Mouse (Mus musculus) cerebellum, adult 11-12 months (tissue): Measurements from ENCODE around the gene Fxyd4.

ENCODE experiments used
- DNase-seq: peaks from one replicate; pipeline ENCODE4 v3.0.0; 2022

The Fxyd4 gene

GRCm38 (mm10) chr6:117937222-117937932, at the start of gene Fxyd4:
Gene Fxyd4, minus strand, starts transcription at chr6:117937692.
- peak; percentile 30 for DNase-seq

DNA sequence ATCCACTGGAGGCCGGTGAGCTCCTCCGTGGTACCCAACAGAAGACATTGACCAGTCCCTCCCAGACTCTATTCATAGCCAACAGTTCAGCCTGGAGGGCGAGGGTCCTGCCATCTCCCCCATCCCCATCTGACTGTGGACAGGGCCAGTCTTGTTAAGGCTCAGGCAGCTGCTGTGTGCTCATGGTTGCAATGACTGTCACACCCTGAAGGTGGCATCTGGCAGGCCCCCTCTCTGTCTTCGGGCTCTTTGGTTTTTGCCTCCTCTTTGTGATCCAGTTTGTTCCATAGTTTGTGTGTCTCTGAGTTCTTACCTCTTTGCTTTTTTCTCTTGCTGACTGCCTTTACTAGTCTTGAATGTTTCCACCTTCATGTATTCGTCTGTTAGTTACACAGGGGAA, 49.7 kb upstream of the Fxyd4 start:
- DNase-seq, result no peak

DNA sequence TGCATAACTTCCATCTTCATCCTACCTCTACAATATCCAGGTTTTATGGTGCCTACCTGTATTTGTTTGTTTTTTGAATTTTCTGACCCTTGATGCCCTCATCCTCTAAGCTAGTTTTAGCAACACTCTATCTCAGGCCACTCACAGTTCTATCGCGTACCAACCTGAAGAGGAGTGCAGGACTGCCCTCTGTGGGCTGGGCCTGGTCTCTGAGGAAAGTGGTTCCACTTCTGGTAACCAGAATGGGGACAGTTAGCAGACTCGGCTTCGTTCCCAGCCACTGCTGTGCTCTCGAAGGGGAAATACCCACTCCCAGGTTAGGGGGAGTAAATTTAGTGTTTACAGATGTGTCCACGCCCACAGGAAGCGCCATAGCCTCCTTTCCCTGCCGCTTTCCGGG, 29.2 kb upstream of the Fxyd4 start:
- no peak for DNase-seq

- DNase-seq, result no peak
Observed at GRCm38 (mm10) chr6:117963201-117963600, 25.7 kb upstream of the Fxyd4 start.

DNA sequence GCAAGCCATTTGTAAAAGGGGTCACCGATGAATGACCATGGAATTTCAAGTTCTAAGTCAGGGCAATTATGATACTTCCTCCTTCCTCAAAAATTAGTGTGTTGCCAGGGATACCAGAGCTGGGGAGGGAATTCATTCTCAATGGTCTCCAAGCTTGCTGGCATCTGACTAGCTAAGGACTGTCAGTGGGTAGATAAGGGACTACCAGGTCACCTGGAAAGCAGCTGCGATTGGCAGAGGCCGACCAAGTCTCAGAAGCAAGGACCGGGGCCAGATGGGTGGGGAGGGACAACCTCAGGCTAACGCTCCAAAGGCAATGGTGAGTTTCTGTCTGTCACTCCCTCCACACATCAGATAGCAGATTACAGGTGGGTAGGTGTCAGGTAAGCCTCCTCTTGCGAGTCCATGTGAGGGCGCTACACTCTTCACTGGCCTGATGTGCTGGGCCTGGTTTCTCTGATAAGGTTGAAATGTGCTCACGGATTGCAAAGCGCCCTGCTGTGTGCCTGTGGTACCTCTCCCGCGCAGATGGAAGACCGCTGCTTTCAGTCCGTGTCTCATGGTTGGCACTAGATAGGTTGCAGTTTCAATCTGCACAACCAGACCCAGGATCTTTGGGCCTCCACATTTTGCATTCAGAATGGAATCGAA, 19.5 kb upstream of the Fxyd4 start:
- DNase-seq, result no peak

DNA sequence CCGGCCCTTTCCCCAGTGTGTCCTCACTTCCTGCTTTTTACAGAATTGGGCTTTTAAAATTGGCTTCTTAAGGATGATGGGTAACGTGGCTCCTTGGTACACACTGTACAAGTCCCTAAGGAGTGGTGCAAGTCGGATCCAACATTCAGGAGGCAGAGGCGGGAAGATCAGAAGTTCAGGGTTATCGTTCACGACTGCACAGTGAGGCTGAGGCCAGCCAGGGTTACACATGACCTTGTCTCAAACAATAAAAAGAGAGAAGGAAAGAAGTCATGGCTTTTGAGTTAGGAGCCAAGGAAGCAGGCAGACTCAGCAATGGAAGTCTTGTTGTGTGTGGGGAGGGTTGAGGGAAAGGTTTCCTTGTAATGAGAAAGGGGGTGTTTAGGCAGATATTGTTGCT, 18.7 kb upstream of the Fxyd4 start:
- no peak for DNase-seq

DNA sequence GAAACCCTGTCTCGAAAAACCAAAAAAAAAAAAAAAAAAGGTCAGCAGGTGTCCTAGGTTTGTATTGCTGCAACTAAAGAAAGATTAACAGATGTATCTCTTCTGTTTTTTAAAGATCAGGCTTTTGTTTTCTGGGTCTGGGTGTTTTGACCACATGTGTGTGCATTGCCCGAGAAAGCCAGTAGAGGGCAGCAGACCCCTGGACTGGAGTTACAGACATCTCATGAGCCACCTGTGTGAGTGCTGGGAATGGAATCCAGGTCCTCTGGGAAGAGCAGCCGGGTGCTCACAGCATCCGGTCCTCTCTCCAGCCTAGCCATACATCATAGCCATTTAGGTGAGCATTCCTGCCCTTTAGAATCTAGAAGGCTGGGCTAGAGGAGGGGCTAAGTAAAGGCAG, 14.8 kb upstream of the Fxyd4 start:
- DNase-seq, result no peak

DNA sequence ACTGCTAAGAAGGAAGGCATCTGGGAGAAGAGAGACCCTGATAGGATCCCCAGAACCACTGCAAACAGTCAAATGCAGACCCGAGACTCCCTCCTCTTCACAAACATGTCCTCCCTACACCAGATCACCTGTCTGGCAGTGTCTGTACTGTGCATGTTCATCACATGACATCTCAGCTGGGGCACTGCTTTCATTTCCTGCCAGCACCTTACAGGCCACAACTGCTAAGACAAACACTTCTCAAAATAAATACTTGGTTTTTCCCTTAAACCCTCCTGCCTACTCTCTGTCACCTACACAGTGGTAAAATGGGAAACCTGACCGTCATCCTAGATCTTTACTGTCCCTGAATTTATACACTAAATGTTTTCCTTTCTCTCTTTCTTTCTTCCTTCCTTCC, 6.4 kb upstream of the Fxyd4 start:
- no peak for DNase-seq

DNA sequence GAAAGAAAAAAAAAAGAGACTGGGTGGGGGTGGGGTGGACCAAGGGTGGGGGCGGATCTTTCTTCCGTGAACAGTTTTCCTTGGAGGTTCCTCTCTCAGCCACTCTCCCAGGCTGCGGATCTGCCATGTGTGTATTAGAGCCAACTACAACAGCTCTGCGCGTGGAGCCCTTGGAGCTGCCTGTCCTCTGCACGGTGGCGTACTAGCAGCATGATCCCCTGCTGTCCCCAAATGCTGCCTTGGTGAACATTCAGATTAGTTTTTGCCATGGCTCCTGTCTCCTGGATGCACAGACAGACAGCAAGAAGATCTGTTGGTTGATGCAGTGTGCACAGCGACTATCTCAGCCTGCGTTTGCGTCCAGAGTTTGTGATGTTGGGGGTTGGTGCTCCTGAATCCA, 5.3 kb upstream of the Fxyd4 start:
- peak; percentile 81 for DNase-seq

DNA sequence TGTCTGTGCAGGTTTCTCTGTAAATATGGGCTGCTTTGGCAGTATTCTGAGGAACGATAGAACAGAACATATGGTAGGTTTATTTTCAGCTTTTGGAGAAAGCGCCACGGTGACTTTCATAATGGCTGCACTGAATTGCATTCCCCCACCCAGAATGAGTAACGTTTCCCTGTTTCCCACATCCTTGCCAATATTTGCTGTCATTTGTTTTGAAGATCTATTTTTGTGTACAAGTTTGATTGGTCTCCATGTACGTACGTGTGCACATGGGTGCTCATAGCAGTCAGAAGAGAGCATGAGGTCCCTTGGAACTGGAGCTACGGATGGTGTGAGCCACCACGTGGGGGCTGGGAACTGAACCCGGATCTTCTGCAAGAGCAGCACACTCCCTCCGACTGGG, 1.5 kb upstream of the Fxyd4 start:
- DNase-seq, result peak; percentile 46

GRCm38 (mm10) chr6:117935681-117936612, 1.5 kb downstream of the Fxyd4 start:
- DNase-seq, result no peak

GRCm38 (mm10) chr6:117934301-117934700, 3.2 kb downstream of the Fxyd4 start:
- no peak for DNase-seq

GRCm38 (mm10) chr6:117932325-117933051, 5.0 kb downstream of the Fxyd4 start:
- DNase-seq, result no peak

- DNase-seq, result no peak
Observed at GRCm38 (mm10) chr6:117929945-117930655, 7.4 kb downstream of the Fxyd4 start.

DNA sequence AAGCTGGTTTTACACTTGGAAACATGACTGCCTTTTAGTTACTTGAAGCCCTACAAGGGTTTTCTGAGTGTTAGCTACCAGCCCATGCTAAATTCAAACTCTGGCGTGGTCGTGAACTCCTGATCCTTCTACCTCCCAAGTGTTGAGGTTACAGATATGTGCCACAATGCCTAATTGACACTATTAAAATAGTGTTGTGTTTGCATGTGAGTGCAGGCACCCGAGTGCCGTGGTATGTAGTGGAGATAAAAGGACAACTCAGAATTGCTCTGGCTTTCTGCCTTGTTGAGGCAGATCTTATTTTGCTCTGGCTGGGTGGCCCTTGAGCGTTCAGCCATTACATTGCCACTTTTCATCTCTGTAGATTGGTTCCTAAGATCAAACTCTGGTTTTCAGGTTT, 8.7 kb downstream of the Fxyd4 start:
- DNase-seq, result no peak

DNA sequence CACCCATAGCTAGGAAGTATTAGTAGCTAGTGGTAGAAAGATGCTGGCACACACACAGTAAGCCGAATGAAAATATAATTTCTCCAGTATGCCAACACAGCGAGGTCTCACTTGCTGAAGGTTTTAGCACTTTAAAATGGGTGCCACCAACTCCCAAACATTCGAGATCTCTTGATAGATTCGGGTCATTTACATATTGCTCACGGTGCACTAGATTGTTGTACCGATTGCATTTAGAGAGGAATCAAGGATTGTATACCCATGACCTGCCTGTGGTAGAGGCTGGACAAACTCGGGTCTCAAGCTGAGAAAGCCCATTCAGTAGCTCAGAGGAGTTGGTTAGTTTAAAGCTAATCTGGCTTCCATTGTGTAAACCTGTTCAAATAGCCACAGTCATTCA, 9.5 kb downstream of the Fxyd4 start:
- no peak for DNase-seq

DNA sequence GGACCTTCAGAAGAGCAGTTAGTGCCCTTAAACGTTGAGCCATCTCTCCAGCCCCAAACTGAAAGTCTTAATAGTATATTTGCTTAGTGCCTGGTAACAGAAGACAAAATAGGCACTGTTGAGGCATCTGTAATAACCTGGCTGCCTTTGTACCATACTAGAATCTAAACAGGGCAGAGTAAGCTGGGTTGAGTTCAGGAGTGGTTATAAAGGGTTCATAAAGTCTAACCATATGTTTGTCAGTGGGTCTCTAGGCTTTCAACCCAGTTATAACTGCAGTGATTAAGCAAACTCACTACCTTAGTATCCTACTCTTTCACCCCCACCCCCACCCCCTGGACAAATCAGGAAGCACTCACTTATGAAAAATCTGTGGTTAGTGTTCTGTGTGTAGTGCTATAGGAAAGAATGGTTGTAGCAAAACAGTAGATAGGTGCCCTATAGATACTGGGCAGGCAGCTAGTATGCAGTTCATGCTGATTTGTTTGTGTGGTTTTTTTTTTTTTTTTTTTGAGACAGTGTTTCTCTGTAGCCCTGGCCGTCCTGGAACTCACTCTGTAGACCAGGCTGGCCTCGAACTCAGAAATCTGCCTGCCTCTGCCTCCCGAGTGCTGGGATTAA, 10.5 kb downstream of the Fxyd4 start:
- DNase-seq, result no peak

DNA sequence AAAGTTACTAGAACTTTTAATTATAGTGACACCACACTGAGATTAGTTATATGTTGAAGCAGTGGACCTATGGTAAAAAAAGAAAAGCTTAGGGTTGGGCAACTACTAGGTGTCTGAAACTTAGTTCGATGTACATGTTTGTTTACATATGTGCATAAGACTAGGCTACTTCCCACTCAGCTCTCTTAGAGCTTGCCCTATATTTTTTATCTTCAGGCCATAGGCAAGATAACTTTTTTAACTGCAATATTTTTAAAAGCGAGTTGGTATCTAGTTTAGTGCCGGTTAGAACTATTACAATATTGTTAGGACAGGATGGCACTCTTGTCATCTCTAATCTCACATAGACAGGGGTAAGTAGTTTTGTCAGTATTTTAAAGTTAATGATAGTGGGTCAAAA, 15.5 kb downstream of the Fxyd4 start:
- no peak for DNase-seq

- DNase-seq, result no peak
Observed at GRCm38 (mm10) chr6:117920659-117921640, 16.5 kb downstream of the Fxyd4 start.

DNA sequence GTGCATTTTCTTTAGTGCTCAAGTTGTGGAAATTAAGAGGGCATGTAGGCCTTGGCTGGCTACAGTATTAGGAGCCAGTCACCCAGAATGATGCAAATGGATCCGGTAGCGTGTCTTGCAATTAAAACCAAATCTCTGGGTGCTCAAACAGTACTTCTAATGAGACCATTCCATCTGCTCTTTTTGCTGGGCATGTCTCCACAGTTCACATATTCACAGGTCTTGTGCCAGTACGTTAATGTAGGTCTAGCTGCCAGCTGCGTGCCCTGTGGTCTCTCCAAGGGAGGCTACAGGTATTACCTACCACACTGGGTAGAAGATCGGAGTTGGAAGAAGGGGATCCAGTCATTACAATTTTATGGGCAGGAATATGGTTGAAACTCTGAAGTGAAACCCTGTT, 19.4 kb downstream of the Fxyd4 start:
- no peak for DNase-seq

GRCm38 (mm10) chr6:117917576-117917975, 19.9 kb downstream of the Fxyd4 start:
- DNase-seq, result peak; percentile 51
